Mouse (Mus musculus) neural tube, embryonic 11.5 days (tissue): ENCODE results near the gene N6amt1. TPM values are rescaled to one million over a fixed set of nuclear protein-coding genes. Genes with fewer than 3 reads are reported as not detected.

Source experiments
- ATAC-seq: fragments of 200-750 bp; cut with Nextera tagmentation; 2 replicates; pipeline ENCODE4 v1.8.0; 2017; ENCODE audit warnings: moderate number of reproducible peaks, mild to moderate bottlenecking, moderate TSS enrichment, moderate library complexity; ENCODE audit not compliant: insufficient read depth, low FRiP score, low TSS enrichment
- DNase-seq: peaks from one replicate; pipeline ENCODE4 v3.0.0-alpha.2; 2015; ENCODE audit warnings: low spot score
- H3K27ac ChIP-seq: fragments of 300-500 bp; sonication (generic); 2 replicates; pipeline ENCODE4 v1.5.1; 2014; ENCODE audit warnings: low read depth, mild to moderate bottlenecking, low read length
- H3K27me3 ChIP-seq: fragments of 300-500 bp; sonication (generic); 2 replicates; pipeline ENCODE4 v1.6.1; 2014; ENCODE audit warnings: mild to moderate bottlenecking, low read length, mixed read lengths; ENCODE audit not compliant: control insufficient read depth, insufficient read depth
- H3K36me3 ChIP-seq: fragments of 300-500 bp; sonication (generic); 2 replicates; pipeline ENCODE4 v1.6.1; 2014; ENCODE audit warnings: mild to moderate bottlenecking, low read length, moderate library complexity, mixed read lengths; ENCODE audit not compliant: control insufficient read depth, insufficient read depth
- H3K4me1 ChIP-seq: fragments of 300-500 bp; sonication (generic); 2 replicates; pipeline ENCODE4 v1.6.1; 2014; ENCODE audit warnings: low read length, mixed read lengths; ENCODE audit not compliant: control insufficient read depth, insufficient read depth
- H3K4me2 ChIP-seq: fragments of 300-500 bp; sonication (generic); 2 replicates; pipeline ENCODE4 v1.6.1; 2014; ENCODE audit warnings: low read depth, mild to moderate bottlenecking, moderate library complexity
- H3K4me3 ChIP-seq: fragments of 300-500 bp; sonication (generic); 2 replicates; pipeline ENCODE4 v1.5.1; 2014; ENCODE audit warnings: low read depth, low read length
- H3K9ac ChIP-seq: fragments of 300-500 bp; sonication (generic); 2 replicates; pipeline ENCODE4 v1.6.1; 2014; ENCODE audit warnings: mild to moderate bottlenecking, low read length
- H3K9me3 ChIP-seq: fragments of 300-500 bp; sonication (generic); 2 replicates; pipeline ENCODE4 v1.6.1; 2016; ENCODE audit warnings: low read length; ENCODE audit not compliant: control insufficient read depth
- WGBS: fragments of 180-500 bp; shearing (Covaris S2); extraction: QIAGEN DNeasy Blood & Tissue Kit; methylation state at CpG from one replicate; pipeline ENCODE4 v1.1.7; 2014; 5-methylcytosine and 5-hydroxymethylcytosine counted together
- polyA plus RNA-seq: library from polyadenylated mRNA; unstranded; fragments of >200 nt; fragmentation: Nextera tagmentation; extraction: Ambion mirVana; gene quantifications from 2 replicates; pipeline ENCODE4 v1.2.1, GENCODE M21; 2014

Gene N6amt1
- polyA plus RNA-seq = 13.8 and 18.4 TPM in 2 replicates

DNA sequence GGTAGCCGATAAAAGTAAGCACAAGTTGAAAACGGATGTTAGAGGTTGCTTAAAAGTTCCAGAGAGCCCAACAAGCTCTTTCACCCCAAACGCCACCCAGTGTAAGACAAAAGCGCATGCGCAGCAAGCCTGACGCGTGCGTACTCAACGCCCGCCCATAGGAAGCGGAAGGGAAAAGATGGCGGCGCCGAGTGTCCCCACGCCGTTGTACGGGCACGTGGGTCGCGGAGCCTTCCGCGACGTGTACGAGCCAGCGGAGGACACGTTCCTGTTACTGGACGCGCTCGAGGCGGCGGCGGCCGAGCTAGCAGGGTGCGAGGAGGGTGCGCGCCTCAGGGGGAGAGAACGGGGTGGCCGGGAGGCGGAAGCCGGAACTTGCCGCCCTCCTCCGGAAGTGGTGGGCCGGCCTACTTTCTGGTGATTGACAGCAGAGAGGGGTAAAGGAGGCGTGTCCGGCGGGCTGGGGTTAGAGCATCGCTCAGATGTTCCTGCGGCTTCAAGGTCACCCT lies at the start of gene N6amt1:
N6amt1 (plus strand) TSS at position 111 of the 509 bp plus-strand sequence.
- Histone ChIP-seq H3K4me2 (peak within 1 kb of the TSS; percentile 35), H3K9me3 (no peaks in the 10 kb centered on the region), H3K36me3 (no peaks in the 10 kb centered on the region), H3K9ac (peak within 1 kb of the TSS; percentile 78), H3K27ac (peak within 1 kb of the TSS; percentile 83), H3K4me3 (peak within 1 kb of the TSS; percentile 57), H3K4me1 (no peaks in the 10 kb centered on the region), H3K27me3 (no peaks in the 10 kb centered on the region)
- under 1% methylated on average over 48 of the region's 48 CpGs for WGBS
- ATAC-seq (peak; percentile 98), DNase-seq (peak; percentile 95)

DNA sequence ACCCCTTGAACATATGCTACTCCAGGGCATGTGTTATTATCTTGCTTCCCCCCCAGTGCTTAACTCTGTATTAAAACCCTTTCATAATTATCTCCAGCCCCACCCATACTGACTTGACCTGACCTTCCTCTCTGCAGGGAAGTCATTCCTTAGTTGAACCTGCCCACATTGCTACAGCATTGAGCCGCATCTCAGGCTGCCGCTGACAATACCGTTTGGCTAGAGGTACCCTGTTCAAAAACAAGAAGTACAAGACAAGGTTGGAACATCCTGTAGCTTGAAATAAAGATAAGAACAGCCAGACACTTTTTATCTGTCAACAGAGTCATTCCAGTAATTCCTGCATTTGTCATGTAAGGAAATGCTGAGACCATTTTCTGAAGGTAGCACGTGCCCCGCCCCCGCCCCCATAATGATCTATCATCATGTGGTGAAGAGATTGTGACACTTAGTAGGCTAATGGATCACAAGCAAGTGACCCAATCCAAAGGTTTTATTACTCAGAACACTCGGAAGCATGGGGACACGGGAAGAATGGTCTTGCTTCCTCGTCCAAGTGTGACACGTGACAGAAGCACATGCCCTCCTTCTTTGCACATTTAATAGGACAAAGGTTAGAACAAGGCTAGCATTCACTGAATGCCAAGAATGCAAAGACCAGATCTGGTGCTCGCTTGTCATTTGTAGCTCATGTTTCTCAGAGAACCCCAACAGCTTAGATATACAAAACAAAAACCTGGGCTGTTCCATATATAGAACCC lies 48.6 kb upstream of the N6amt1 start:
- no peaks in the 10 kb centered on the region for H3K9me3 ChIP-seq
- ATAC-seq (no peak), DNase-seq (no peak)
- no peak overlapping the region for H3K4me3 ChIP-seq
- H3K4me1 ChIP-seq = no peaks in the 10 kb centered on the region
- no peaks in the 10 kb centered on the region for H3K36me3 ChIP-seq
- no peak overlapping the region for H3K9ac ChIP-seq
- 84% methylated on average over 11 of the region's 11 CpGs for WGBS
- no peaks in the 10 kb centered on the region for H3K27me3 ChIP-seq
- H3K27ac ChIP-seq = no peak overlapping the region
- no peak overlapping the region for H3K4me2 ChIP-seq

DNA sequence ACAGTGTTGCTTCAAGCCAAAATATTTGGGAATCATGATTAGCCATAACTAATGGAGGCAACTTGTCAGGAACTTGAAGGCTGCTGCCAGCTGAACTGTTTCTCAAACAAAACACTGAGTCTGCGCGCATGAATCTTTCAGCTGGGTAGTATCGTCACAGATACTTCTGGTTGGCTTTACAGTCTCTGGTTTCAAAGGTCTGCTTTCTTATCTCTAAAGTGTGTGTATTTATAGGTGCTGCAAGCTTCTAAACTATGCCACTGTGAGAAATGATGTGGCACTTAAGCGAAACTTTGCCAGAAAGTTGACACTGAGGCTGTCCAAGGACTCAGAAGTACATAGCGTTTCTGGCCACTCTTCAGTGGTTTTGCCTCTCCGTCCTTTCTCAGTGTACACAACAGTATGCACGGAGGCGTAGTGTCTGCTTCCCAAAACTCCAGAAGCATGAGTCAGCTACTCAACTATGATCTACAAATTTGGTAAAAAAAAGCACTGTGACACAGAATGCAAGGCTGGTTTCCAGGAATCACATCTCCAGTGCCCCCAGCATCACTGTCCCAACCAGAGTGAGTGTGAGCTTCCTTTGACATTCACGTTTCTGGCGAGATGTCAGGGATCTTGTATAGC lies 46.8 kb upstream of the N6amt1 start:
- 82% methylated on average over 10 of the region's 10 CpGs for WGBS
- ATAC-seq = no peak

GRCm38 (mm10) chr16:87310659-87311058 lies 43.3 kb upstream of the N6amt1 start:
- H3K9ac ChIP-seq = no peak overlapping the region
- 87% methylated on average over 4 of the region's 4 CpGs for WGBS
- H3K9me3 ChIP-seq = no peaks in the 10 kb centered on the region
- H3K4me2 ChIP-seq = no peak overlapping the region
- H3K27me3 ChIP-seq = no peaks in the 10 kb centered on the region
- ATAC-seq = no peak
- H3K4me1 ChIP-seq = no peaks in the 10 kb centered on the region
- DNase-seq = no peak
- H3K4me3 ChIP-seq = no peak overlapping the region
- no peak overlapping the region for H3K27ac ChIP-seq
- no peaks in the 10 kb centered on the region for H3K36me3 ChIP-seq

More for the DNA sequence above, 46.8 kb upstream of the N6amt1 start:
- H3K4me2 ChIP-seq = no peak overlapping the region
- H3K36me3 ChIP-seq = no peaks in the 10 kb centered on the region
- no peak overlapping the region for H3K27ac ChIP-seq
- H3K9me3 ChIP-seq = no peaks in the 10 kb centered on the region
- H3K4me1 ChIP-seq = no peaks in the 10 kb centered on the region
- no peak overlapping the region for H3K9ac ChIP-seq
- no peak overlapping the region for H3K4me3 ChIP-seq
- no peak for DNase-seq
- no peaks in the 10 kb centered on the region for H3K27me3 ChIP-seq

DNA sequence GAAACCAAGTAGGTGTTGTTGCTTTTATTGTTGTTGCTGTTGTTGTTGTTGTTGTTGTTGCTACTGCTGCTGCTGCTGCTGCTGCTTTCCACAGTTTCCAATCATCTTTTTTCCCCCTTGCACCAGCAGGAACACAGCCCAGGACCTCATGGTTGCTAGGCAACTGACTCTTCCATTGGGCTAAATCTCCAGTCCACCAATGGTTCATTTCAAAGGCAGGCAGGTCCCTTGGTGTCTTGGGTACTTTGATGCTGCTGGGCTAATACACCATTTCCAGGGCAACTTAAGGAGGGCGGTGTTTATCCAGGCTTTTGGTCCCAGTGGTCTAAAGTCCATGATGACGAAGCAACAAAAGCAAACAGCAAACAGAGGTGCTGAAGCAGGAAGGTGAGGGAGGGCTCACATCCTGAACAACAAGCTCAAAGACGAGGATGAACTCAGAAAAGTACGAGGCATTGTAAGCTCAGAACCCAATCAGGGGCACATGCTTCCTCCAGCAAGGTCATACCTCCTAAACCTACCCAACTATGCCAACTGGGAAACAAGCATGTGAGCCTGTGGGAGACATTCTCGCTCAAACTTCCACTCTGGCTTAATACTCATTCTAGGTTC lies 35.7 kb upstream of the N6amt1 start:
- WGBS = 71% methylated on average over 5 of the region's 5 CpGs
- no peak overlapping the region for H3K9ac ChIP-seq
- H3K9me3 ChIP-seq = no peaks in the 10 kb centered on the region
- no peak overlapping the region for H3K4me3 ChIP-seq
- H3K27me3 ChIP-seq = no peaks in the 10 kb centered on the region
- H3K27ac ChIP-seq = no peak overlapping the region
- H3K36me3 ChIP-seq = no peaks in the 10 kb centered on the region
- ATAC-seq (peak; percentile 45; the same call in 1 of the 2 replicates), DNase-seq (peak; percentile 16)
- H3K4me2 ChIP-seq = no peak overlapping the region
- no peaks in the 10 kb centered on the region for H3K4me1 ChIP-seq

- H3K27ac ChIP-seq = no peak overlapping the region
Measured at GRCm38 (mm10) chr16:87318998-87319397, 35.0 kb upstream of the N6amt1 start.

DNA sequence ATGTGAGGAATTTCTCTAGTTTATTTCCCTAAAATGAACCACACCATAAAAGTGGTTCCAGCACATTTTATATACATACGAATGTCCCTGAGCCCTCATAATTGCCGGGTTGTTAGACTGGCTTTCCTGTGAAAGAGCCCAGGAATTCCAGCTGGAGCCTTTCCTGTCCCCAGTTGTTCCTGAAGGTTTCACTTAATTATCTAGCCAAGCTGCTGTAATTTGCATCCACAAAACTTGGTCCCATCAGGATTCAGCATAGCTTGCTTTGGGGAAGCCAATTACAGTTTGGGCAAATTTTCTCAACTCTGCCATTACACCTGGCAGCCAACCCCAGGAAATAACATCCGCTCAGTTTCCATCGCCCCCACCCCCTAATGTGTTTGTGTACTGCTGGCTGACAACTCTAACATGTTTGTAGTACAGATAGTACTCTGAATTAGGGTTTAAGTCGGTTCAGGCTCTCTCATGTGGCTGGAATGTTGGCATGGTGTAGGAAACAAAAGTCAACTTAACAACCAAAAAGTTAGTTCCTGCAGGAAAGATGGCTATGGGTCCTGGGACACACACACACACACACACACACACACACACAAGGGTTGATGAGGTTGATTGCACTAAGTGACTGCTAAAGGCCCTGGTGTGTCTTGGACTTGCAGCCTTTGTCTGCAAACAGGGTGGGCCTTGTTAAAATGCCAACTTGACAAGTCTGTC lies 34.3 kb upstream of the N6amt1 start:
- Histone ChIP-seq H3K4me3 (no peak overlapping the region), H3K27me3 (no peaks in the 10 kb centered on the region), H3K36me3 (no peaks in the 10 kb centered on the region), H3K4me1 (no peaks in the 10 kb centered on the region), H3K27ac (no peak overlapping the region), H3K4me2 (no peak overlapping the region), H3K9ac (no peak overlapping the region), H3K9me3 (no peaks in the 10 kb centered on the region)
- DNase-seq = peak; percentile 14
- ATAC-seq = peak; percentile 14; the same call in 1 of the 2 replicates
- 65% methylated on average over 5 of the region's 5 CpGs for WGBS

More at GRCm38 (mm10) chr16:87318998-87319397, 35.0 kb upstream of the N6amt1 start:
- Histone ChIP-seq H3K4me1 (no peaks in the 10 kb centered on the region), H3K36me3 (no peaks in the 10 kb centered on the region), H3K27me3 (no peaks in the 10 kb centered on the region), H3K4me2 (no peak overlapping the region), H3K4me3 (no peak overlapping the region), H3K9me3 (no peaks in the 10 kb centered on the region), H3K9ac (no peak overlapping the region)
- DNase-seq (no peak), ATAC-seq (peak; percentile 49)
- WGBS = 53% methylated on average over 5 of the region's 5 CpGs

- H3K4me3 ChIP-seq = no peak overlapping the region
- H3K36me3 ChIP-seq = no peaks in the 10 kb centered on the region
- WGBS = 45% methylated on average over 2 of the region's 2 CpGs
- H3K27ac ChIP-seq = no peak overlapping the region
- no peak for DNase-seq
- no peaks in the 10 kb centered on the region for H3K9me3 ChIP-seq
- ATAC-seq = no peak
- H3K4me1 ChIP-seq = no peaks in the 10 kb centered on the region
- no peak overlapping the region for H3K9ac ChIP-seq
- H3K4me2 ChIP-seq = no peak overlapping the region
- no peaks in the 10 kb centered on the region for H3K27me3 ChIP-seq
Measured at GRCm38 (mm10) chr16:87320252-87320555, 33.8 kb upstream of the N6amt1 start.
